Mouse (Mus musculus) MN1 (cell line): ENCODE data around the gene Cyp4a29.
"Not testable (repeated sequence)": the region's sequence is repeated elsewhere in the genome, so short reads cannot be mapped to it uniquely, and the experiment has no call there.

Source experiments
- DNase-seq: peaks from one replicate; pipeline ENCODE4 v3.0.0-alpha.2; 2016; ENCODE audit warnings: low spot score

The Cyp4a29 gene

DNA sequence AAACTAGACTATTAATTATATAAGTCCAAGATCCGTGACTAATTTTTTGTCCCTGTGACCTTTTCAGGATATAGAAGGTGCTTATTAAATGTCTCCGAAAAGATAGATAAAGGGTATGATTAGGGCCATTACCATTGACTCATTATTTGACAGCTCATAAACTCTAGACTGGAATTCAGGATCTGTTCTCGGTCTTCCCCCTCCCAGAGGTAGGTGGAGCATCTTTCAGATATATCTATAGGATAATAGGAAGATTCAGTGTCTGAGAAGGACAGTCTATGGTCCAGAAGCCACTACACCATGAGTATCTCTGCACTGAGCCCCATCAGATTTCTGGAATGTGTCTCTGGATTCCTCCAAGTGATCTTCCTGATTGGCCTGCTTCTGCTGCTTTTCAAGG, at the start of gene Cyp4a29:
Gene Cyp4a29 (plus strand): TSS at position 301 of the 400 bp plus-strand sequence.
- no peak for DNase-seq

DNA sequence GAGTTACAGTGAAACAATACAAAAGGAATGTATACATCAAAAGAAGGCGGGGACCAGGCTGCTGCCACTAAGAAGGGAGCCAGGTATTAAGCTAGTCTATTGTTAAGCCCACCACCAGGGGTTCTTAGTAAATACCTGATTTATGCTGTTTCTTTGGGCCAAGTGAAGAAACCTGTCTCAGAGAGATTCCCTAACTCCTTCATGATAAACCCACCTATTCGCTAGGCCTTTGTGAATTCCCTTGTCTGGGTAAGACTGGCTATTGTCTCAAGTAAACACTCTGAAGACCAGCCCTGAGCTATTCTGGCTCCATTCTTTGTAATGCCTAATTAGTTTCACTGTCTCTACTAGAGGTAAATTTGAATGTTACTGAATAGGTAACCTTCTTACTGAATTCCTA, 9.0 kb upstream of the Cyp4a29 start:
- not testable (repeated sequence) for DNase-seq

DNA sequence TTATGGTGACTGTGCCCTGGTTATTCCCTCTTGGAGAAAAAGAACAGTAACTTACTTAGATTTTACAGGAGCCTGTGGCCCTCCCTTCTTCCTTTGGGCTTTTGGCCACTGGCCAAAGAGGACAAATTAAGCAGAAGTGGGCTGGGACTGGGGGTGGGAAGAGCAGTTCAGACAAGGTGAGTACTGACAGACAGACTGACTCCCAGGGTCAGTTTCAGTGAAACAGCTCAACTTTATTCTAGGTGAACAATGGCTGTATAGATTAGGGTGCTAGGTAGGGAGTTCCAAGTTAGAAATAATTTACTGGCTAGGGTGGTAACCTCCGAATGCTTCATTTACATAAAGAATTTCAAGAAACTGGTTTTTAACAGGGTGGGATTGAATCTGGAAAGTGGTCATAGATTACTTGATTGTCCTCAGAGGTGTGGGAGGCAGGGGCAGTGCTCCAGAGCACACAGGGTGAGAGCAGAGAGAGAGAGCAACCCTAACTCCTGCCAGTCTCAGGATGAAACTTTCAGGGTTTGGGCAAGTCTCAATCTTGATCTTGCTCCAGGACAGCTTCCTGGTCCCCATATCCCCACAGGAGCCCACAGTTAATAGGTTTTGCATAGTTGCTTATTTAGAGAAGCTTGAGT, 5.3 kb upstream of the Cyp4a29 start:
- DNase-seq = no peak

- DNase-seq = not testable (repeated sequence)
Observed at GRCm38 (mm10) chr4:115264687-115265569, 23.0 kb downstream of the Cyp4a29 start.

DNA sequence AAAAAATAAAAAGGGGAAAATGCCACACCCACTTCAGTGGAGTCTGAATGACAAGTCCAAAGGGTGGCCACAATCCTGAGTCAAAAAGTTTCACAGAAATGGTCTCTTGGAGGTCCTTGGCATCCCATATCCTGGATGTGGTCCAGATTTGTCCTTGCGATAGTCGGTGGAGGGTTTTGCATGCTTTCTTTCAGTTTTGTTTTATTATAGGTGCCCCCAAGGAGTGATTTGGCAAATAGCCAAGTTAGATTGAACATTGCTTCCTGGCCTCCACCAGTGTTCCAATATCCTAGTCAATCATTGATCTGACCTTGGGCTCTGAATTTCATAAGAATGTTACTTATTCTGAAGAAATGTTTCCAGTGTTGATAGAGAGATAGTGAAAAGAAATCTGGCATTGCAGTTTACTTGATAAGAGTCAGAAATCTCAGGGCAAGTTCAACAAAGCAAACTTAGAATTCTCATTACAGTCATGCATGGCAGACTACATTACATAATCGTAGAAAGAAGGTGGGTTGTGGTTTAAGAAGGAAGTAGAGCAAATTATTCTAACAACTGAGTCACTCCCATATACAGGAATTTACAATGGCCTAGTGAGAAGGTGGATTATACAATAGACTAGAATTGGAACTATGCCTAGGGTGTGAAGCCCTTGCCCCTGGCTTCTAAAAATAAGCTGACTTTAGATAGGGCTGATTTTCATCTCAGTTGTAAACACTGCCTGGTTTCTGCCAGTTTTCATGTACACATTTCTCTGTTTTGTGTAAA, 36.5 kb downstream of the Cyp4a29 start:
- DNase-seq = not testable (repeated sequence)

DNA sequence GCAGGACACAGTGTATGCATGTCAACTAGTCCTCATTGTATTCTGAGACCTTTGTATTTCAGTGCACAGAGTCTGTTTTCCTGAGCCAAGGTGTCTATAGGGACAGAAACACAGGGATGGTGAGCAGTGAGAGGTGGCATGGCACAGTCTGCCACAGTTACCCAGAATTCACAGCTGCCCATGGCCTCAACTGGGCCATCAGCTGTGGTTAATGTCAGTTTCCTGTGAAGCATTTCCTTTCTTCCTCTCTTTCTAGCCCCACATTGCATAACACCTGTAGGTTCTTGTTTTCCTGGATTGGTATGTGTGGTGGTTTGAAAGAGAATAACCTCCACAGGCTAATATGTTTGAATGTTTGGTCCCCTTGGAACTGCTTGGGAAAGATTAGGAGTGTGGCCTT, 38.5 kb downstream of the Cyp4a29 start:
- DNase-seq = no peak

GRCm38 (mm10) chr4:115280779-115281178, 38.9 kb downstream of the Cyp4a29 start:
- not testable (repeated sequence) for DNase-seq

- DNase-seq = not testable (repeated sequence)
Observed at GRCm38 (mm10) chr4:115281231-115281767, 39.4 kb downstream of the Cyp4a29 start.

- not testable (repeated sequence) for DNase-seq
Observed at GRCm38 (mm10) chr4:115298746-115299145, 56.9 kb downstream of the Cyp4a29 start, which contains the start of gene Cyp4a12a. TSS of gene Cyp4a12a (plus strand) at chr4:115299046.
